Mouse (Mus musculus) thymus, postnatal 25 days (tissue): ENCODE data around the gene Nphp4.
A peak's percentile ranks its signal among the peaks of the same experiment; 100 is the strongest.

Source experiments
- DNase-seq: peaks from one replicate; pipeline ENCODE4 v3.0.0; 2022

Gene Nphp4

GRCm38 (mm10) chr4:152476427-152477023 lies at the start of gene Nphp4:
Gene Nphp4, plus strand, starts transcription at chr4:152476706.
- DNase-seq, result peak; percentile 23

GRCm38 (mm10) chr4:152428259-152428658 lies 48.2 kb upstream of the Nphp4 start:
- no peak for DNase-seq

- DNase-seq, result peak; percentile 52
Observed at GRCm38 (mm10) chr4:152432308-152432707, 44.2 kb upstream of the Nphp4 start.

GRCm38 (mm10) chr4:152434836-152435235 lies 41.7 kb upstream of the Nphp4 start:
- peak; percentile 73 for DNase-seq

GRCm38 (mm10) chr4:152435255-152435654 lies 41.3 kb upstream of the Nphp4 start:
- peak; percentile 53 for DNase-seq

GRCm38 (mm10) chr4:152440882-152441281 lies 35.6 kb upstream of the Nphp4 start:
- no peak for DNase-seq

- no peak for DNase-seq
Observed at GRCm38 (mm10) chr4:152441536-152441935, 35.0 kb upstream of the Nphp4 start.

- DNase-seq, result peak; percentile 80
Observed at GRCm38 (mm10) chr4:152446178-152446577, 30.3 kb upstream of the Nphp4 start.

GRCm38 (mm10) chr4:152447731-152448665 lies 28.5 kb upstream of the Nphp4 start:
- peak; percentile 47 for DNase-seq

- DNase-seq, result peak; percentile 82
Observed at GRCm38 (mm10) chr4:152448666-152449018, 27.9 kb upstream of the Nphp4 start.

GRCm38 (mm10) chr4:152451371-152451770 lies 25.1 kb upstream of the Nphp4 start:
- DNase-seq, result peak; percentile 19

- DNase-seq, result no peak
Observed at GRCm38 (mm10) chr4:152453079-152453478, 23.4 kb upstream of the Nphp4 start.

- DNase-seq, result no peak
Observed at GRCm38 (mm10) chr4:152454153-152454552, 22.4 kb upstream of the Nphp4 start.

GRCm38 (mm10) chr4:152456609-152457008 lies 19.9 kb upstream of the Nphp4 start:
- no peak for DNase-seq

GRCm38 (mm10) chr4:152457673-152458072 lies 18.8 kb upstream of the Nphp4 start:
- no peak for DNase-seq

- no peak for DNase-seq
Observed at GRCm38 (mm10) chr4:152462516-152462915, 14.0 kb upstream of the Nphp4 start.

GRCm38 (mm10) chr4:152463147-152463546 lies 13.4 kb upstream of the Nphp4 start:
- no peak for DNase-seq

- no peak for DNase-seq
Observed at GRCm38 (mm10) chr4:152465116-152465515, 11.4 kb upstream of the Nphp4 start.

GRCm38 (mm10) chr4:152466601-152467000 lies 9.9 kb upstream of the Nphp4 start:
- DNase-seq, result no peak

- no peak for DNase-seq
Observed at GRCm38 (mm10) chr4:152467951-152468350, 8.6 kb upstream of the Nphp4 start.

GRCm38 (mm10) chr4:152475941-152476340 lies 565 bp upstream of the Nphp4 start:
- no peak for DNase-seq

- no peak for DNase-seq
Observed at GRCm38 (mm10) chr4:152477106-152477465, 580 bp downstream of the Nphp4 start.

GRCm38 (mm10) chr4:152477466-152478223 lies 1.1 kb downstream of the Nphp4 start, which contains the start of gene Kcnab2:
Gene Kcnab2, minus strand, starts transcription at chr4:152477871.
- peak; percentile 100 for DNase-seq

GRCm38 (mm10) chr4:152478224-152478567 lies 1.7 kb downstream of the Nphp4 start:
- DNase-seq, result no peak
